Mouse (Mus musculus) limb, embryonic 13.5 days (tissue): ENCODE results near the gene Dmp1. TPM values are rescaled to one million over a fixed set of nuclear protein-coding genes. Genes with fewer than 3 reads are reported as not detected.

Source experiments
- ATAC-seq: fragments of 200-750 bp; cut with Nextera tagmentation; 2 replicates; pipeline ENCODE4 v1.8.0; 2017; ENCODE audit warnings: low read depth, moderate number of reproducible peaks, moderate TSS enrichment; ENCODE audit not compliant: low FRiP score
- H3K27ac ChIP-seq: fragments of 300-500 bp; sonication (generic); 2 replicates; pipeline ENCODE4 v1.5.1; 2015; ENCODE audit warnings: inconsistent platforms, mild to moderate bottlenecking, moderate library complexity
- H3K27me3 ChIP-seq: fragments of 300-500 bp; sonication (generic); 2 replicates; pipeline ENCODE4 v1.6.1; 2015; ENCODE audit warnings: mild to moderate bottlenecking, inconsistent platforms
- H3K36me3 ChIP-seq: fragments of 300-500 bp; sonication (generic); 2 replicates; pipeline ENCODE4 v1.6.1; 2015; ENCODE audit warnings: inconsistent platforms, mild to moderate bottlenecking, moderate library complexity
- H3K4me1 ChIP-seq: fragments of 300-500 bp; sonication (generic); 2 replicates; pipeline ENCODE4 v1.6.1; 2015; ENCODE audit warnings: inconsistent platforms
- H3K4me2 ChIP-seq: fragments of 300-500 bp; sonication (generic); replicated peaks from 2 replicates; pipeline ENCODE4 v1.6.1; 2015; ENCODE audit warnings: inconsistent platforms, mild to moderate bottlenecking, moderate library complexity
- H3K4me3 ChIP-seq: fragments of 300-500 bp; sonication (generic); 2 replicates; pipeline ENCODE4 v1.5.1; 2015; ENCODE audit warnings: moderate library complexity, mild to moderate bottlenecking, inconsistent platforms
- H3K9ac ChIP-seq: fragments of 300-500 bp; sonication (generic); 2 replicates; pipeline ENCODE4 v1.6.1; 2015; ENCODE audit warnings: mild to moderate bottlenecking, inconsistent platforms
- H3K9me3 ChIP-seq: fragments of 300-500 bp; sonication (generic); 2 replicates; pipeline ENCODE4 v1.6.1; 2016; ENCODE audit warnings: inconsistent platforms
- WGBS: fragments of 180-500 bp; shearing (Covaris S2); methylation state at CpG from one replicate; pipeline ENCODE4 v1.1.7; 2015; 5-methylcytosine and 5-hydroxymethylcytosine counted together
- polyA plus RNA-seq: library from polyadenylated mRNA; unstranded; fragments of >200 nt; fragmentation: Nextera tagmentation; extraction: Ambion mirVana; gene quantifications from 2 replicates; pipeline ENCODE4 v1.2.1, GENCODE M21; 2015

The Dmp1 gene
- polyA plus RNA-seq = 0.41 and 1.2 TPM in 2 replicates

GRCm38 (mm10) chr5:104202351-104202750, at the start of gene Dmp1:
TSS of gene Dmp1 (plus strand) at chr5:104202613.
- no peaks in the 10 kb centered on the region for H3K36me3 ChIP-seq
- H3K9ac ChIP-seq = no peak within 1 kb of the TSS
- H3K4me3 ChIP-seq = no peak within 1 kb of the TSS
- no peak within 1 kb of the TSS for H3K27ac ChIP-seq
- WGBS = 66% methylated on average over 5 of the region's 5 CpGs
- peak; percentile 48; the same call in 1 of the 2 replicates for ATAC-seq
- H3K27me3 ChIP-seq = no peaks in the 10 kb centered on the region
- no peaks in the 10 kb centered on the region for H3K9me3 ChIP-seq
- no peak within 1 kb of the TSS for H3K4me2 ChIP-seq
- no peaks in the 10 kb centered on the region for H3K4me1 ChIP-seq

- WGBS = 88% methylated on average over 7 of the region's 7 CpGs
- Histone ChIP-seq H3K4me1 (no peaks in the 10 kb centered on the region), H3K9me3 (no peaks in the 10 kb centered on the region; the same call in 1 of the 2 replicates), H3K9ac (no peak overlapping the region), H3K4me3 (no peak overlapping the region), H3K27me3 (no peaks in the 10 kb centered on the region), H3K4me2 (no peak overlapping the region), H3K36me3 (no peaks in the 10 kb centered on the region), H3K27ac (no peak overlapping the region)
- ATAC-seq = no peak
These were observed 44.7 kb upstream of the Dmp1 start for GRCm38 (mm10) chr5:104157701-104158100.

- Histone ChIP-seq H3K9me3 (no peaks in the 10 kb centered on the region; the same call in 1 of the 2 replicates), H3K27ac (no peak overlapping the region), H3K4me1 (no peaks in the 10 kb centered on the region), H3K27me3 (no peaks in the 10 kb centered on the region), H3K36me3 (no peaks in the 10 kb centered on the region), H3K4me3 (no peak overlapping the region), H3K4me2 (no peak overlapping the region), H3K9ac (no peak overlapping the region)
- no peak for ATAC-seq
- 82% methylated on average over 7 of the region's 7 CpGs for WGBS
These were observed 43.9 kb upstream of the Dmp1 start for GRCm38 (mm10) chr5:104158332-104159052.

- WGBS = 83% methylated on average over 3 of the region's 3 CpGs
- Histone ChIP-seq H3K4me1 (peaks cover 4% of the 10 kb centered on the region; the same call in 1 of the 2 replicates), H3K27me3 (no peaks in the 10 kb centered on the region), H3K4me3 (no peak overlapping the region), H3K27ac (no peak overlapping the region), H3K9ac (no peak overlapping the region), H3K9me3 (no peaks in the 10 kb centered on the region; the same call in 1 of the 2 replicates), H3K36me3 (no peaks in the 10 kb centered on the region), H3K4me2 (no peak overlapping the region)
- no peak for ATAC-seq
These were observed 41.8 kb upstream of the Dmp1 start for GRCm38 (mm10) chr5:104160581-104160980.

- Histone ChIP-seq H3K4me3 (no peak overlapping the region), H3K9me3 (no peaks in the 10 kb centered on the region; the same call in 1 of the 2 replicates), H3K9ac (no peak overlapping the region), H3K27me3 (no peaks in the 10 kb centered on the region), H3K27ac (no peak overlapping the region), H3K4me1 (peaks cover 4% of the 10 kb centered on the region; the same call in 1 of the 2 replicates), H3K4me2 (no peak overlapping the region), H3K36me3 (no peaks in the 10 kb centered on the region)
- ATAC-seq = no peak
- WGBS = 68% methylated on average over 1 of the region's 1 CpGs
These were observed 41.0 kb upstream of the Dmp1 start for GRCm38 (mm10) chr5:104161390-104161789.

- Histone ChIP-seq H3K4me2 (no peak overlapping the region), H3K27ac (no peak overlapping the region), H3K36me3 (no peaks in the 10 kb centered on the region), H3K27me3 (no peaks in the 10 kb centered on the region), H3K4me3 (no peak overlapping the region), H3K4me1 (peaks cover 4% of the 10 kb centered on the region; the same call in 1 of the 2 replicates), H3K9ac (no peak overlapping the region), H3K9me3 (no peaks in the 10 kb centered on the region)
- no peak for ATAC-seq
- WGBS = 32% methylated on average over 4 of the region's 4 CpGs
These were observed 38.9 kb upstream of the Dmp1 start for GRCm38 (mm10) chr5:104163536-104163935.

- Histone ChIP-seq H3K36me3 (no peaks in the 10 kb centered on the region), H3K27ac (no peak within 1 kb of the TSS), H3K4me2 (no peak within 1 kb of the TSS), H3K4me1 (no peaks in the 10 kb centered on the region), H3K9ac (no peak within 1 kb of the TSS), H3K27me3 (0 out of 2 replicates have a peak, but pooled peaks cover 3% of the 10 kb centered on the region), H3K9me3 (no peaks in the 10 kb centered on the region), H3K4me3 (no peak within 1 kb of the TSS)
- ATAC-seq = no peak
- WGBS = 86% methylated on average over 7 of the region's 7 CpGs
These were observed 32.0 kb upstream of the Dmp1 start, which contains the start of gene Dspp for GRCm38 (mm10) chr5:104170412-104170811. TSS of gene Dspp (plus strand) at chr5:104170712.

- Histone ChIP-seq H3K4me1 (no peaks in the 10 kb centered on the region), H3K27me3 (0 out of 2 replicates have a peak, but pooled peaks cover 3% of the 10 kb centered on the region), H3K4me2 (no peak overlapping the region), H3K9me3 (no peaks in the 10 kb centered on the region), H3K9ac (no peak overlapping the region), H3K27ac (no peak overlapping the region), H3K4me3 (no peak overlapping the region), H3K36me3 (no peaks in the 10 kb centered on the region)
- ATAC-seq = no peak
- 83% methylated on average over 6 of the region's 6 CpGs for WGBS
These were observed 29.3 kb upstream of the Dmp1 start for GRCm38 (mm10) chr5:104173094-104173493.

GRCm38 (mm10) chr5:104183743-104184142, 18.7 kb upstream of the Dmp1 start:
- no peaks in the 10 kb centered on the region for H3K27me3 ChIP-seq
- H3K9me3 ChIP-seq = no peaks in the 10 kb centered on the region
- ATAC-seq = no peak
- no peak overlapping the region for H3K4me2 ChIP-seq
- WGBS = 66% methylated on average over 1 of the region's 1 CpGs
- no peak overlapping the region for H3K4me3 ChIP-seq
- H3K9ac ChIP-seq = no peak overlapping the region
- H3K4me1 ChIP-seq = no peaks in the 10 kb centered on the region
- no peak overlapping the region for H3K27ac ChIP-seq
- H3K36me3 ChIP-seq = no peaks in the 10 kb centered on the region

- no peak for ATAC-seq
These were observed 15.1 kb upstream of the Dmp1 start for GRCm38 (mm10) chr5:104187281-104187680.

GRCm38 (mm10) chr5:104195086-104195485, 7.3 kb upstream of the Dmp1 start:
- Histone ChIP-seq H3K4me3 (no peak overlapping the region), H3K27me3 (no peaks in the 10 kb centered on the region), H3K27ac (no peak overlapping the region), H3K9me3 (0 out of 2 replicates have a peak, but pooled peaks cover 3% of the 10 kb centered on the region), H3K36me3 (no peaks in the 10 kb centered on the region), H3K9ac (no peak overlapping the region), H3K4me2 (no peak overlapping the region), H3K4me1 (no peaks in the 10 kb centered on the region)
- ATAC-seq = no peak
- 100% methylated on average over 1 of the region's 1 CpGs for WGBS

More at GRCm38 (mm10) chr5:104187281-104187680, 15.1 kb upstream of the Dmp1 start:
- Histone ChIP-seq H3K9me3 (0 out of 2 replicates have a peak, but pooled peaks cover 2% of the 10 kb centered on the region), H3K4me1 (no peaks in the 10 kb centered on the region), H3K27me3 (no peaks in the 10 kb centered on the region), H3K4me3 (no peak overlapping the region), H3K9ac (no peak overlapping the region), H3K27ac (no peak overlapping the region), H3K36me3 (no peaks in the 10 kb centered on the region), H3K4me2 (no peak overlapping the region)
- 80% methylated on average over 3 of the region's 3 CpGs for WGBS

- no peak overlapping the region for H3K4me2 ChIP-seq
- H3K27ac ChIP-seq = no peak overlapping the region
- no peak overlapping the region for H3K9ac ChIP-seq
- no peaks in the 10 kb centered on the region for H3K36me3 ChIP-seq
- no peak overlapping the region for H3K4me3 ChIP-seq
- WGBS = 87% methylated on average over 12 of the region's 12 CpGs
- H3K4me1 ChIP-seq = no peaks in the 10 kb centered on the region
- no peak for ATAC-seq
- no peaks in the 10 kb centered on the region for H3K27me3 ChIP-seq
- no peaks in the 10 kb centered on the region for H3K9me3 ChIP-seq
These were observed 1.1 kb upstream of the Dmp1 start for GRCm38 (mm10) chr5:104201153-104201950.
